Mouse (Mus musculus) retina, postnatal 1 day (tissue): ENCODE results near the gene Cfl1.
A peak's percentile ranks its signal among the peaks of the same experiment; 100 is the strongest.

ENCODE experiments used
- DNase-seq: peaks from one replicate; pipeline ENCODE4 v3.0.0-alpha.2; 2012

Gene Cfl1

GRCm38 (mm10) chr19:5490313-5490897 is at the start of gene Cfl1:
TSS of gene Cfl1 (plus strand) at chr19:5490455.
- DNase-seq = peak; percentile 98

GRCm38 (mm10) chr19:5444371-5444908 is 45.8 kb upstream of the Cfl1 start:
- no peak for DNase-seq

- no peak for DNase-seq
These were observed 45.3 kb upstream of the Cfl1 start for GRCm38 (mm10) chr19:5444954-5445353.

GRCm38 (mm10) chr19:5445747-5446146 is 44.5 kb upstream of the Cfl1 start:
- no peak for DNase-seq

GRCm38 (mm10) chr19:5447515-5448353 is 42.5 kb upstream of the Cfl1 start, which contains the start of gene Fosl1:
TSS of gene Fosl1 (plus strand) at chr19:5447547.
- peak; percentile 70 for DNase-seq

GRCm38 (mm10) chr19:5448354-5449150 is 41.7 kb upstream of the Cfl1 start:
- DNase-seq = peak; percentile 27

- no peak for DNase-seq
These were observed 40.6 kb upstream of the Cfl1 start for GRCm38 (mm10) chr19:5449673-5450072.

GRCm38 (mm10) chr19:5451766-5452165 is 38.5 kb upstream of the Cfl1 start:
- no peak for DNase-seq

- DNase-seq = no peak
These were observed 35.2 kb upstream of the Cfl1 start for GRCm38 (mm10) chr19:5455037-5455436.

GRCm38 (mm10) chr19:5455568-5455967 is 34.7 kb upstream of the Cfl1 start:
- no peak for DNase-seq

- no peak for DNase-seq
These were observed 33.9 kb upstream of the Cfl1 start for GRCm38 (mm10) chr19:5456241-5456921.

- peak; percentile 97 for DNase-seq
These were observed 33.1 kb upstream of the Cfl1 start for GRCm38 (mm10) chr19:5456922-5457745.

- DNase-seq = no peak
These were observed 32.4 kb upstream of the Cfl1 start, which contains the start of gene Ccdc85b for GRCm38 (mm10) chr19:5457746-5458442. TSS of gene Ccdc85b (minus strand) at chr19:5457894.

GRCm38 (mm10) chr19:5459019-5459418 is 31.2 kb upstream of the Cfl1 start:
- DNase-seq = no peak

- no peak for DNase-seq
These were observed 30.4 kb upstream of the Cfl1 start for GRCm38 (mm10) chr19:5459896-5460295.

- peak; percentile 93 for DNase-seq
These were observed 29.8 kb upstream of the Cfl1 start, which contains the start of gene Fibp for GRCm38 (mm10) chr19:5460465-5460911. TSS of gene Fibp (plus strand) at chr19:5460615.

- no peak for DNase-seq
These were observed 28.8 kb upstream of the Cfl1 start for GRCm38 (mm10) chr19:5461411-5461810.

- no peak for DNase-seq
These were observed 27.0 kb upstream of the Cfl1 start for GRCm38 (mm10) chr19:5463212-5463611.

GRCm38 (mm10) chr19:5463791-5464562 is 26.3 kb upstream of the Cfl1 start:
- DNase-seq = peak; percentile 91

- no peak for DNase-seq
These were observed 25.2 kb upstream of the Cfl1 start for GRCm38 (mm10) chr19:5465037-5465436.
